Mouse (Mus musculus) thymus, adult 18-20 months (tissue): Measurements from ENCODE around the gene Nr2f2.

ENCODE experiments used
- DNase-seq, 2 experiments: peaks; one replicate each; pipeline ENCODE4 v3.0.0; 2022; ENCODE audit warnings: mixed read lengths in 2 of 2

Nr2f2 gene

DNA sequence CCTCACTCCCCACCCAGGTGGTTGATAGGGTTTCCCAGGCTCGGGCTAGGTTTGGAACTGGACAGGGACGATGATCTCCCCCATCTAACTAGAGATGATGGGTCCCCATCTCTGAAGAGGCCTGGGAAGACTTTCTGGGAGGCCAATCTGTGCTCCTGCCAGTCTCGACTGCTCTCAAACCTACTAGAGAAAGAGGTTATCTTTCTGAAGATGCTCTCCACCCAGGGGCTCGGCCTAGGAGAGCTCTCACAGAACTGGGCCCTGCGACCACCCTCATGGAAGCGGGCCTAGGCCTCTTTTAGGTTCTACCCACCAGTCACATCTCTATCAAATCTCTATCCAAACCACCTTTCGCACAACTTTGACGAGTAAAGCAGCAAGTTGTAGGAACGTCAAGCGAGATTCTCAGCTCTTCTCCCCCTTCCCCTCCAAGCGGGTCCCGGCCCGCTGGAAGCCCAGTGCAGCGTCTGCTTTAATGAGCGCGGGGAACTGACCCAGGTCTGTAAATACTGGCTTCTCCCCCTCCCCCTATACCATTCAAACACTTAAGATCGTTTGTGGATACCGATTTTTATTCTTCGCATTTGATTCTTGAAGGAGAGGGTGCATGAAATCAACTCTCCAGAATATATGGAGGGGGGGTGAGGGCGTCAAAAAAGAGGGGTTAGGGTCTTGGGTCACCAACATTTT is 16.4 kb downstream of the Nr2f2 start:
- no peak for DNase-seq

DNA sequence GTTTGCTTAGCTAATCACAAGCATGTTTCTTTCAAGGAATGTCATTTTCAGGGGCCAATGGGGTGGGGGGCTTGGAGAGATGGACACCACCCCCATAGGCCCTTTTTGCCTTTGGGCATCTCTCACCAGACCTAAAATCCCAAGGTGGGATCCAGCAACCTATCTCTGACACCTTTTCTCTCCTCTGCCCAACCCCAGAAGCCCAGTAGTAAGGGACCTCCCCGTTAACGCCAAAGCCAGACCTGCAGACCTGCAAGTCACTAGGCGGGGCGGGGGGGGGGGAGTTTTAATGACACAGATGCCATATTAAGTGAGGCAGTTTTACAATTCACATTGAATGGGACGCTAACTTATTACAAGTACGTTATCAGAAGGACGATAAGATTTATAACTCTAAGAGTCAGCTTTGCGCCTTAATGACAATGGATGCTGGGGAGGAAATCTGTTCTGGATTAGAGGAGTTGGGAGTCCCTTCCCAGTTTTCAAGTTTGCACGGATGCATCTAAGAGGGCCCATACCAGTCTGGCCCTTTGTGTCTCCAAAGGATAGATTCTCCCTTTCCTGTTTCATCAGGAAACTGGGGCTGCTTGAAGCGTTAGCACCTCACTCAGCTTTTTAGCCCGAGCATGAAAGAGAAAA is 17.4 kb downstream of the Nr2f2 start:
- DNase-seq, result no peak

DNA sequence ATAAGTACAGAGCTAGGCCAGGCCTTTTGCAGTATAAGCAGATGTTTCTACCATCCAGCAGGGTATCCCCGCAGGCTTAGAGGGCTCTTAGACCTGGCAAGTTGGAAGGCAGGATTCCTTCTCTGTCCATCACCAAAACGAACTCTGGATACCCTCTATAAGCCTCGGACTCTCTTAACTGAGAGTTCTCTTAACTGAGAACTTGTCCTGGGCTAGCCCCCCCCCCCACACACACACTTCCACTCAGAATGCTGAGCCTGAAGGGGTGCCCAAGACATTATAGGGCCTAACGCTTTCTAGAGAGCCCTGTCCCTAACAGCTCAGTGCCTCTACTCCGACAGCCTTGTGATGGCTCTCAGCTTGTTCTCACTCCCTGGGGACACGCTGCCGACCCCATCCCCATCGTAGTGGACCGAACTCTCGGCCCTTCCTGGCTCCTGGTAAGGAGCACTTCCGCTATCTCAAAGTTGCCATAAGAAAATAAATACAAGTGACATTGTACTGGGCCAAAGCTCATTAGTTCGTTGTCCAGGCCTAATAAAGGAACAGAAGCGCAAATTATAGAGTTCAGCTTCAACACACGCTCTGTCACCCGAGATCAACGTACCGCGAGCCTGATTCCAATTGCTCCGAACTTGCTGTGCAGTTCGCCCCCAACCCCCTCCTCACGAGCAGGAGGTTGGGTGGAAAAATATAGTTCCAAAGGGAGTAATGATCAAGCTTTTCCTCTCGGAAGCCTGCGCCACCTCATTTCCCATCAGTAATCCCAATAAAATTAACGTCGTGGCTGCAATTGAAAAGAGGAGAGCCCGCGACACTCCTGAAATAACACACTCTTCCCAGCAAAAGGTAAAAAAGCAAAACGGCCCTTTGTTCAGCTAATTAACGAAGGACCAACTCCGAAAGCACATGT is 18.2 kb downstream of the Nr2f2 start:
- no peak for DNase-seq

DNA sequence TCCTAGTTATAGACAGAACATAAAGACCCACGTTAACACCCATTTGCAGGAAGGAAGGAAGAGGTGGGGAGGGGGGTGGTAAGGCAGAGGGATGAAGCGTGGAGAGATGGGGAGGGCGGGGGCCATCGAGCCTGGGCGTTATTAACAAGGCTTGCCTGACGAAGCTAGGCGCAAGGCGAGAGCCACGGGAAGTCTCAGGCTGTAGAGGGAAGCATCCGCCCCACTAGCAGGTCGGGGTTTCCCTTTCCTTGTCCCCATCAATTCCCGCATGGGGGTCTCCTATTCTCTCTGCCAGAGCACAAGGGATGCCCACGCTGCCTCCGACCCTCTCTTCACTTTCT is 18.9 kb downstream of the Nr2f2 start:
- DNase-seq, result no peak

DNA sequence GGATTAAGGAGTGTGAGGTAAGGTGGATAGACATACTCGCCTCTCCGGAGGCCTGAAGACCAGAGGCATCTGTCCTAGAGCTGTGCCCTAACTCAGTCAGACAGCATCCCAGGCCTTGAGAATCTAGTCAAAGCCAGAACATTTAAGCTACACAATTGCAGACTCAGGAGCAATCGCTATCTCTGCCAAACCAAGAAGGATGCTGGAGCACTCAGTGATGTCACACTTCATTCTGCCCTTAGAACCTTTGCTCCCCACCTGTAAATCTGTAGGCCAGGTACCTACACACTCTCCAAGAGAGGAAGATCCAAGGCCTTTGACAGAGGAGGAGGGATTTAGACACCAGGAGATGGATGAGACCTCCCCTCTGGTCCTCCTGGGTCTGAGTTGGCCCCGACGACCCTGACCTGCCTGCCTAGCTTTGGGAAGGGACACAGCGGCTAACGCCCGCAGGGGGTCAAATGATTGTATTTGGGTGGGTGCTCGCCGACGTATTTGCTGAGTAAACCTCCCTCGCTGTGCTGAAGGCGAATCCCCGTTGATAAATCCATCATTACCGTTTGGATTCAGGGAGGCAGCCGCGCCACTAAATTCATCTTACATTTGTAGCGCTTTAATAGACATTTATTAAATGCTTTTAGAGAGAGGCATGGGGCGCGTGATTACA is 19.5 kb downstream of the Nr2f2 start:
- DNase-seq, result no peak

DNA sequence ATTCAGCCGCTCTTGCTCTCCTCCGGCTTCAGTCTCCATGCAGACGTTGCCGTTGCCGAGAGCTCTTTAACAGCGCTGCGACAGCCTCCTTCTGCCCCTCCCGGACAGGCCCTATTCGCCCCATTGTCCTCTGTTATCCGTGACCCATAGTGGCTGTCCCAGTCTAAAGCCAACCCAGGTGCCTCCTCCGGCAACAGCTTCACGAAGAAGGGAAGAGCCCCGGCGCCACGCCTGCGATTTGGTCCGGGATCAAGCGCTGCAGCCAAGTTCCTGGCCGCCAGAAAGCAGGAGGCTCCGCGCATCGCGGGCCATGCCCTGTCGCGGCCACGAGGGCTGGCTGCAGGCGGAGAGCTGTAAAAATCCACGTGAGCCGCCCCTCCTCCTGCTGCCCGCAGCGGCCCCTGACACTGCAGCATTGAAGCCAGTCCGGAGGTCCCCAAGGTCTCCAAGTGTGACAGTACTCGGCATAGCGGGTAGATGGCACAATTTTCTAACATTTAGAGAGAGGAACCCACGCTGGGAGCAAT is 20.5 kb downstream of the Nr2f2 start:
- DNase-seq, result no peak

DNA sequence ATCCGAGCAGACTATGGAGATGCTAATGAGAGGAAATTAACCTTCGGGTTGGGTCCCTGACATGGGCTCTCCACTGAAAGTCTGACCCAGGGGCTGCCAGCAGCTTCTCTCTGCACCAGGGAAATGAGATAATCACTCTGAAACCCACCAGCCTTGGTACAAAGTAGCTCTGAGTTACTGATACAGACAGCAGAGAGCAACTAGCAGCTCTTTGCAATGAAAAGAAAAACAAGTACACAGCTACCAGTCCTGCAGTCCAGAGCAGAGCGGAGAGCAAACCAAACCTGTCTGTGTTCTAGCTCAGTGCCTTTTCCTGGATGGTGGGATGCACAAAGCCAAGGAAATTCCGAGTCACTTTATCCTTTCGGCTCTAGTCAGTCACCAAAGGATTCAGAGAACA is 23.1 kb downstream of the Nr2f2 start:
- DNase-seq, result no peak

DNA sequence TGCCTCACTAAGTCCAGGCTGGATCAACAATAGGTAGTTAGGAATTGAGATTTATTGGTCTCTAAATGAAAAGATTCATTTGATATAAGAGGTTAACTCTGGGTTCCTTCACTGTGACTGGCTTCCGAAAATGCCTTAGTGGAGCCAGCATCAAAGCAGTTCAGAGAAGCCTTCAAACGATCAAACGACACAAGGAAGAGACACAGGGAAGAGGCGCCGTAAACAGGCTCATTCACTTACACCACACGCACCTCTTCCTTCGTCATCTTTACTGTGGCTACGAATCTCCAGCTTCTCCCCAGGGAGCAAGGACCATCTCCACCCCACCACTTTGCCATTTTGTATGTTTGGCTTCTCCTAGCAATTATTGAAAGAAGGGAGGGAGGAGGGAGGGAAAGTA is 23.8 kb downstream of the Nr2f2 start:
- DNase-seq, result no peak

DNA sequence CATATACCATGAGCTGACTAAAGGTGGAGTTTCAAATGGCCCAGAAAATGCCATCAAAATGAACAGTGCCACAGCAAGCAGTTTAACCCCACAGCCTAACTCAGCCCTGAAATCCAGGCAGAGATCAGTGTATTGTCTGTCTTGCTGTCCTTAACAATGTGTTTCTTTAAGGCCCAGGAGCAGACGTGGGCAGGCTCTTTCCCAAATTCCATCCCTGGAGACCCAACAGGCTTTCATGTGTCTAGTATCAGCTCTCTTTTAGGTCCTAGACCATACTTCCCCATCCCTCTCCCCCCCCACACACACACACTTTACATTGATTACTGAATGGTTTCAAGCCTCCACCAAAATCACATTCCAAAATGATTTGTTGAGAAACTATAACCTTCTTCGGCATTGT is 24.5 kb downstream of the Nr2f2 start:
- no peak for DNase-seq

DNA sequence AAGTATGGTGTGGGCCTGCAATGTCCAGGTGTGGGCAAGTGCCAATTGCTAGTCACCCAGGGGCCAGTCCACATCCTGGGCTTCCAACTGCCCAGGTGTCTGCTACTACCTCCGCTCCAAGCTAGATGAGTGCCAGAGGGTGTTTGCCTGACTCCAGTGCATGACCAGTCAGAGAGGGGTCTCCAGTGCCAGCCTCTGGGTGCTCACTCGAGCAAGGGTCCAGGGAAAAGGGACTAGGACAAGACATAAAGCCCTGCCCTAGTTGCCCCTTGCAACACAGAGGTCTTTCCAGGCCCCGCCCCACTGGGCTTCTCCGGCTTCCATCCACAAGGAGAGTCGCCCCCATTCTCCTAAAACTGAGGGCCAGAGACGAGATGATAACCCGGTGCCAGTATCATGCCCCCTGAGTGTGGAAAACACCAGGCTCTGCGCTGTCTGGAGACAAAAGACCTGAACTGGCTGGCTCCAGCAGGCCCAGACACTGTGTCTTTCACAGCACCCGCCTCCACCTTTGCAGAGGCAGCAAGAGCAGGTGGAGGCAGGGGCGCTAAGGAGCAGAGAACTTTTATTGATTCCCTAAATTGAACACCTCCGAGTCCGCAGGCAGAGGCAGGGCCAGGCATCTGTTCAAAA is 26.4 kb downstream of the Nr2f2 start:
- DNase-seq, result no peak

DNA sequence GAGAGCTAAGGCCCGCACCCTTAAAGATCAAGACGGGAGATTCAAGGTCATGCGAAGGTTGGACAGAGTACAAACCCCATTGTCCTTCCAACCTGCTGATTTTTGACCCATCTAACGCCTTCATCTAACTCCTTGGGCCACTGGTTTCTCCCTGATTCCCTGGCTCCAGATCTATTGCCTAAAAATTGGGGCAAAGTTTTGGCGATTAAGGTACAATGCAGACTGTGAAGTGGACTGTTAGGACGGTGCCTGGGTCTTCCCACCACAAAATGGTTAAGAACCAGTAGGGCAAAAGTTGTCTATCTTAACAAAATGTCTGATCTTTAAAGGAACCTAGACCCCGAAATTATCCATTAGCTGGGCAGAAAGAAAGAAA is 28.3 kb downstream of the Nr2f2 start:
- no peak for DNase-seq

DNA sequence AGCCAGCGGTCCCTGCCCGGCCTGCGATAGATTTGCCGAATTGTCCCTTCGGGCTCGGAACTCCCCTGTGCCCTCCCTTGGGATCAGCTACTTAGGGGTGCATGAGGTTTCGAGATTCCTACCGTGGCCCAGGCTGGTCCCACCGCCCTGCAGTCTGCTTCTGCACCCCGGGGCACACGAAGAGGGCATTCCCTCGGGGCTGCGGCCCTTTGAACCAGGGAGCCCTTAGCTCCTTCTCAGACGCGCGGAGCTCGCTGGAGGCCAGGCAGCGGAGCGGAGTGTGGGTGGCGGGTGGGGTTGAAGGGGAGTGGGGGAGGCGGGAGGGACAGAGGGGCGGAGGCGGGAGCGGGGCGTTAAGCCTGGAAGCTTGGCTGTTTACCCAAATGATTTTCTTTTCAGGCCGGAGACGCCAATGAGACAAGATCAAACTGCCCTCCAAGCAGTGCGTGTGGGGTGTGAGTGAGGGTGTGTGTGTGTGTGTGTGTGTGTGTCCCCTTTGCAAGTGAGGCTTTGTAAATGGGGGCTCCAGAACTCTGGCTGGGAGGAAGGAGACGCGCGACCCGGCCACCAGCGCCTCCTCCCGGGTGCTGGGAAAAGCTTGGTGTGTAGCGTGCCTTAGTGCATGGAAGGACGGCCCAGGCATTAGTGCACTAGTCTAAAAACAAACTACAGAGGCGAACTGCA is 28.8 kb downstream of the Nr2f2 start:
- no peak for DNase-seq

DNA sequence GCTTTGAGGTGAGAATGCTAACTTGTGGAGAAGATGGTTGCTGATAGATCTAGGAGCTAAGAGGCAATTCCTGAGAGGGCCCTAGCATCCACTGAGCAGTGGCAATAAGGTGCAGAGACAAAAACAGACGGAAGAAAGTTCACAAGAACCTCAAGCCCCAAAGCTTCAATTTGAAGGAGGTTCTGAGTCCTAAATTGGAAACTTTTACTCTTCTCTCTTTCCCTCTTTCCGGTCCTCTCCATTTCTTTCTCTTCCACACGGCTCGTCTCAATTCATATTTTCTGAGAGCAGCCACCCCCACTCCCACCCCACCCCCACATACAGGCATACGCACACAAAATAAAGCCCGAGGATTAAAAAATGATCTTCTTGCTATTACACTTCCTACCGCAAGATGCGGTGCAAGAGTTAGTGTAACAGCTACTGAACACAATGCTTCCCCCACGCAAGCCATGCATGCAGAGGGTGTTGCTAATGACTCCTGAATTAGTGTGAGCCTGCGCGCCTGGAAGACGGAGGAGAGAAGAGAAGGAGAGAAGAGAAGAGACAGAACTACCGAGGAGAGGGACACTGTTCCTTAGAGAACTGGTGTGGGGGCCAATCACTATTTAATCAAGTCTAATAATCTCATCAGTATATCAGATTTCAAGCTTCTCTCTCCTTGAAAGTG is 29.8 kb downstream of the Nr2f2 start:
- no peak for DNase-seq

DNA sequence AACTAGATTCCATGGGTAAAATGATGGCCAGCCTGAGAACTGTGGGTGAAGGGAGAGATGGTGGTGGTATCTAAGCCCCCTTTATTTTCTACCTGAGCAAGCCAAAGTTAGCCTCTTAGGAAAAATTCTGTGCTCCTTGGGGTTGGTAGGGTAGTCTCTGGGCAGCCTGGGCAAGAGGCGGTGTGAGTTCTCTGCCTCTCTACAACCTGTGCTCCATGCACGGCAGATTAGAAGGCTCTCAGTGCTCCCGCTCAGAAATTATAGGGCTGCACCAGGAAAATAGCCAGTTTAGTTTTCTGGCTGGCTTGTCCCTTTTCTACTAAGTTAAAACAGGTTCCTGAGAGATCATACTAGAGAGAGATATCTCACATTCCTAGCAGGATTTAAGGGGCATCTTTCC is 30.4 kb downstream of the Nr2f2 start:
- no peak for DNase-seq

DNA sequence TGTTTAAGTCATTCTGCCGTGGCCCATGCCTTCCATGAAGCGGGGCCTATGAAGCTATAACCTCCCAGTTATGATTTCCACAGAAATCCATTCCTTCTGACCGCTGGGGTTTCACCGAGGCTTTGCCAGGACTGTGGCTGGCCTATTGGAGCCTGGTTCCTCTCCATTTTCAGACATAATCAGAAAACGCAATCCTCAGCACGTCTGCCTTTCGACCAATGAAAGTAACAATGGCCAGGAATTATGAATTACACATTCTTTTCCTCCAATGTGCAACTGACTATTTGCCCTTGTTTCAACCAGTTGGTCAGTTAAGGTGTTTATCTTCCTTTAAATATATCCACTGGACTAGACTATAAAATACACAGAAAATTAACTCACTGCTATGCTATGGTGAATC is 31.1 kb downstream of the Nr2f2 start:
- DNase-seq, result no peak

DNA sequence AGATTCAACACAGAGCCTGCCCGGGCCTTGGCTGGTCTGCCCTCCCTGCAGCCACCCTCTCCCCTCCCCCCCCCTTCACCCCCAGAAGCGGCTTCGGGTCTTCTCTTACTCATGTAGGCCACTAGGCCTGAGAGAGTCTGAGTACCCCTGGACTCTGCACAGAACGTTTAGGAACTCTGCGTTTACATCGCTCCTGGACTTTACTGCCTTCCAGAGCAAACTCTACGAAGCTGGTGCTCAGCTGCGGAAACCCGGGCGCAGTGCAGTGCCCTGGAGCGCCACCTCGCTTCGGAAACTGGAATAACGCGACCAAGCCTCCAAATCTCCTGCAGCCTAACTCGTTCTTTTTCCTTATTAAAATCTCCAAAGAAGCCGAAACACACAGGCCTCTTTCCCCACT is 31.7 kb downstream of the Nr2f2 start:
- DNase-seq, result no peak

DNA sequence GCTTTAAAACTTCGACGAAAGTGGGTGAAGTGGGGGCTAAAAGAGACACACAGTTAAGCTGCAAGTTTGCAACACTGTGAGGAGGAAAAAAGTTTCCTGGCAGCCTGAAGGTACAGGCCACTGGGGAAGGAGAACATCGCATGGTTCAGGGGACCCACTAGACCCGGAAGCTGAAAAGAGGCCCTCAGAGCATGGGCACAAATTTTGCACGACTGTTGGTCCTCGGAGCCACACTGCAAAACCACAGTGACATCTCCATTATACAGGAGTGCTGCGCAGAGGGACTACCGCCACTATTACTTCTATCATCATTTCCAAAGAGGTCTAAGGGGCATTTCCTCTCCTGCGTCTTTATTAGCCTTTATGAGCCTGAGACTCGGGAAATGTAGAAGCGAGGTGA is 32.7 kb downstream of the Nr2f2 start:
- DNase-seq, result no peak

DNA sequence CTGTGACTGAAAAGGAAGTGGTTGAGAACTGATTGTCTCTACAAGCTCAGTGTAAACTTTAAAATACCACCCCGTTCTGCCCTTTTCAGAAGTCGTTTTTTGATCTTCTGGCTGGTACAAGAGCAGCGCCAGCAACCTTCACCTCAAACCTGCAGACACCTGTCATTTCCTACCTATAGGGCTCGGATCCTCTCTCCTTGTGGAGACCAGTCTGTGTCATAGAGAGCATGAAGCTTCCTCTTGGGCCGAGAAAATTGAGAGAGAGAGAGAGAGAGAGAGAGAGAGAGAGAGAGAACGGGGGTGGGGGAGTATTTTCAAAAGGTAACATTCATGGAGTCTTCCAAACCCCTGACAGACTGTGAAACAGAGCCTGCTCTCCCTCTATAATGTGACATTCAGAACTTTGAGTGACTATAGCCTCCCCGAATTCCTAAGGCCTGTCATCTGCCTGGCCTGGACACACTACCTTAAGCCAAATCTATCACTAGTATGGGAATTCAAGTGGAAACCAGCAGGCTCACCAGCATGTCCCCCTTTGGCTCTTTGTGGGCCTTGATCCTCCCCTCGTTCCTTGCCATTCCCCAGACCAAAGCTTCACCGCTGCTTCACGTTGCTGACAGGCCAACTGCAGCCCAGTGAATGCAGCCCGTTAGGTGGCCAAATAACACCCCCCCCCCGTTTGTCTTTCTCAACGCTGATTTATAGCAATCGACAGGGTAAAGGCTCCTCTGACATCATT is 33.4 kb downstream of the Nr2f2 start:
- DNase-seq, result no peak

DNA sequence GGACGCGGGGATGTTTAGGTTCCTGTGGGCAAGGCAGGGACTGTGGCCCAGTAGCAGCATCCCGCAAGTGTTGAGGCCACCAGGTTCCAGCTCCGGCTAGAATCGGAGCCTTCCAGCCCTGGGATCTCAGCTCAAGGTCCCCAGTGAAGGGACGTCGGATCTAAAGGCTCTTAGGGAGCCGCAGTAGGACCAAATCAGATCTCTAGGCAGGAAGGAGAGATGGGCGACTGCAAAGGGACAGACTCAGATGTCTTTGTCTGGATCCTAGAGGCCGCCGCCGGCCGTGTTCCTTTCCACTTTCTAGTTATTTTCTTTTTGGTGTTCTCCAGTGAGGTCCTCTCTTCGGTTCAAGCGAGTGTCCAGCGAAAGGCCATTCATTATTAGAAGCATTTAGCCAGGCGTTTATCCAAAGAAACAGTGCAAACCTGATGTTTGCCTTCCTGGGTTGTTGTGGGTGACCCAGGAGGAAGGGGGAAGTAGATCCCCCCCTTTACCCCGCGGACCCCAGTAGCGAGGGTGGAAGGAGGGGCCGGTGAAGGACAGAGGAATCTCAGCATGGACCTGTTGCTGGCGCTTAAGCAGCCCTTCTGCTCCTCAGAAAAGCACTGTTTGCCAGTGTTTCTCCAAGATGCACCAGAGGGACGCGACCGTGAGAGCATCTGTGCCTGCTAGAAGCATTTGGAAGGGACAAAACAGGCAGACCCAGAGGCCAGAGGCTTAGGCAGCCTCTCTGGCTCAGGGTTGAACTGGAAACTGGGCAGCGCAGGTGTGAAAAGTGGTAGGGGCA is 34.3 kb downstream of the Nr2f2 start:
- DNase-seq, result no peak
